Mouse (Mus musculus) hindbrain, embryonic 15.5 days (tissue): ENCODE data around the gene Cdc20. TPM values are rescaled to one million over a fixed set of nuclear protein-coding genes. Genes with fewer than 3 reads are reported as not detected.

Source experiments
- polyA plus RNA-seq: library from polyadenylated mRNA; unstranded; fragments of >200 nt; fragmentation: Nextera tagmentation; extraction: Ambion mirVana; gene quantifications from 2 replicates; pipeline ENCODE4 v1.2.1, GENCODE M21; 2015

Gene Cdc20
- polyA plus RNA-seq, 1 experiment from 2014 or later, result 42.2 TPM

Other genes with a start within 250 kb of the Cdc20 start
- 80.0 and 86.3 TPM in 2 replicates for gene Ptprf, start 145.9 kb downstream of the Cdc20 start, polyA plus RNA-seq
- gene Szt2, start 28.1 kb downstream of the Cdc20 start, polyA plus RNA-seq, result 8.7 and 9.0 TPM in 2 replicates
- gene Med8, start 28.0 kb downstream of the Cdc20 start, polyA plus RNA-seq, result 95.1 and 105 TPM in 2 replicates
- 35.2 TPM in 2 replicates for gene Elovl1, start 9.3 kb downstream of the Cdc20 start, polyA plus RNA-seq
- 0.14 and 0.27 TPM in 2 replicates for gene Mpl, start 20.2 kb upstream of the Cdc20 start, polyA plus RNA-seq
- 15.8 and 18.2 TPM in 2 replicates for gene Tie1, start 52.7 kb upstream of the Cdc20 start, polyA plus RNA-seq
- gene 2610528J11Rik, start 89.6 kb upstream of the Cdc20 start, polyA plus RNA-seq, result not detected in 2 replicates
- 0.18 and 0.22 TPM in 2 replicates for gene Tmem125, start 106.7 kb upstream of the Cdc20 start, polyA plus RNA-seq
- 1.5 and 2.0 TPM in 2 replicates for gene Cfap57, start 183.4 kb upstream of the Cdc20 start, polyA plus RNA-seq
- gene Ebna1bp2, start 183.4 kb upstream of the Cdc20 start, polyA plus RNA-seq, result 87.3 and 96.5 TPM in 2 replicates
- not detected in 2 replicates for gene Olfr62, start 221.6 kb upstream of the Cdc20 start, polyA plus RNA-seq